Mouse (Mus musculus) adrenal gland, postnatal 36 days (tissue): ENCODE measurements around the gene Ablim2. TPM values are rescaled to one million over a fixed set of nuclear protein-coding genes. Genes with fewer than 3 reads are reported as not detected.

Experiments used
- DNase-seq, 2 experiments: peaks; one replicate each; pipeline ENCODE4 v3.0.0; 2021; ENCODE audit warnings: mixed read lengths in 1 of 2
- total RNA-seq, 2 experiments: library from RNA; stranded (reverse); gene quantifications; 2 replicates each; pipeline ENCODE4 v1.2.3; 2021

Ablim2 gene
- total RNA-seq, 2 experiments from 2014 or later, result 6.2 to 8.5 TPM

GRCm38 (mm10) chr5:35814334-35814941 lies 56.8 kb downstream of the Ablim2 start:
- DNase-seq, result no peak

- no peak for DNase-seq
These were observed 57.4 kb downstream of the Ablim2 start for GRCm38 (mm10) chr5:35815051-35815450.

- no peak for DNase-seq
These were observed 59.6 kb downstream of the Ablim2 start for GRCm38 (mm10) chr5:35817266-35817665.

GRCm38 (mm10) chr5:35817882-35818281 lies 60.2 kb downstream of the Ablim2 start:
- DNase-seq, result no peak

GRCm38 (mm10) chr5:35822721-35823120 lies 65.0 kb downstream of the Ablim2 start:
- DNase-seq, result no peak

GRCm38 (mm10) chr5:35826465-35826864 lies 68.8 kb downstream of the Ablim2 start:
- DNase-seq, result no peak

- no peak for DNase-seq
These were observed 69.4 kb downstream of the Ablim2 start for GRCm38 (mm10) chr5:35827075-35827474.

- DNase-seq, result no peak
These were observed 70.2 kb downstream of the Ablim2 start for GRCm38 (mm10) chr5:35827856-35828255.

- DNase-seq, result no peak
These were observed 72.4 kb downstream of the Ablim2 start for GRCm38 (mm10) chr5:35830101-35830500.

- DNase-seq, result no peak
These were observed 76.2 kb downstream of the Ablim2 start for GRCm38 (mm10) chr5:35833881-35834280.

GRCm38 (mm10) chr5:35836992-35837391 lies 79.3 kb downstream of the Ablim2 start:
- DNase-seq, result no peak

GRCm38 (mm10) chr5:35839262-35839661 lies 81.6 kb downstream of the Ablim2 start:
- DNase-seq, result no peak

GRCm38 (mm10) chr5:35851485-35851884 lies 93.8 kb downstream of the Ablim2 start:
- DNase-seq, result no peak

- DNase-seq, result no peak
These were observed 95.8 kb downstream of the Ablim2 start for GRCm38 (mm10) chr5:35853463-35853862.

- DNase-seq, result no peak
These were observed 98.6 kb downstream of the Ablim2 start for GRCm38 (mm10) chr5:35856245-35856644.

- DNase-seq, result peak; percentile 77 to 80
These were observed 100.4 kb downstream of the Ablim2 start for GRCm38 (mm10) chr5:35858069-35858468.

- DNase-seq, result no peak
These were observed 103.8 kb downstream of the Ablim2 start for GRCm38 (mm10) chr5:35861456-35861855.

- no peak for DNase-seq
These were observed 112.3 kb downstream of the Ablim2 start for GRCm38 (mm10) chr5:35869973-35870372.

- peak; percentile 65 to 76 for DNase-seq
These were observed 112.8 kb downstream of the Ablim2 start for GRCm38 (mm10) chr5:35870408-35871012.

GRCm38 (mm10) chr5:35873382-35873781 lies 115.7 kb downstream of the Ablim2 start:
- DNase-seq, result no peak

GRCm38 (mm10) chr5:35876236-35876635 lies 118.6 kb downstream of the Ablim2 start:
- DNase-seq, result no peak

- no peak for DNase-seq
These were observed 121.5 kb downstream of the Ablim2 start for GRCm38 (mm10) chr5:35879199-35879598.

- DNase-seq, result no peak
These were observed 124.7 kb downstream of the Ablim2 start for GRCm38 (mm10) chr5:35882391-35882790.

- peak; percentile 48 to 61 for DNase-seq
These were observed 126.6 kb downstream of the Ablim2 start for GRCm38 (mm10) chr5:35884262-35884661.
